Mouse (Mus musculus) limb, embryonic 12.5 days (tissue): Measurements from ENCODE around the gene Cables2. TPM values are rescaled to one million over a fixed set of nuclear protein-coding genes. Genes with fewer than 3 reads are reported as not detected.

Source experiments
- ATAC-seq: fragments of 200-750 bp; cut with Nextera tagmentation; 2 replicates; pipeline ENCODE4 v1.8.0; 2017; ENCODE audit warnings: low read depth, moderate TSS enrichment; ENCODE audit not compliant: insufficient number of reproducible peaks, insufficient read depth, low FRiP score, low TSS enrichment
- H3K27ac ChIP-seq: fragments of 300-500 bp; sonication (generic); 2 replicates; pipeline ENCODE4 v1.5.1; 2016; ENCODE audit warnings: mild to moderate bottlenecking, moderate library complexity
- H3K27me3 ChIP-seq: fragments of 300-500 bp; sonication (generic); 2 replicates; pipeline ENCODE4 v1.6.1; 2016; ENCODE audit warnings: mild to moderate bottlenecking, moderate library complexity
- H3K36me3 ChIP-seq: fragments of 300-500 bp; sonication (generic); 2 replicates; pipeline ENCODE4 v1.6.1; 2016; ENCODE audit warnings: mild to moderate bottlenecking, moderate library complexity
- H3K4me1 ChIP-seq: fragments of 300-500 bp; sonication (generic); replicated peaks from 2 replicates; pipeline ENCODE4 v1.6.1; 2016
- H3K4me2 ChIP-seq: fragments of 300-500 bp; sonication (generic); 2 replicates; pipeline ENCODE4 v1.6.1; 2016; ENCODE audit warnings: mild to moderate bottlenecking, moderate library complexity
- H3K4me3 ChIP-seq: fragments of 300-500 bp; sonication (generic); replicated peaks from 2 replicates; pipeline ENCODE4 v1.5.1; 2016; ENCODE audit warnings: mild to moderate bottlenecking
- H3K9ac ChIP-seq: fragments of 300-500 bp; sonication (generic); replicated peaks from 2 replicates; pipeline ENCODE4 v1.6.1; 2016; ENCODE audit warnings: mild to moderate bottlenecking, moderate library complexity
- H3K9me3 ChIP-seq: fragments of 300-500 bp; sonication (generic); 2 replicates; pipeline ENCODE4 v1.6.1; 2016; ENCODE audit warnings: mild to moderate bottlenecking, moderate library complexity
- whole genome bisulfite sequencing: fragments of 180-500 bp; shearing (Covaris S2); methylation state at CpG from one replicate; pipeline ENCODE4 v1.1.7; 2016; 5-methylcytosine and 5-hydroxymethylcytosine counted together
- polyA plus RNA-seq: library from polyadenylated mRNA; unstranded; fragments of >200 nt; fragmentation: Nextera tagmentation; extraction: Ambion mirVana; gene quantifications from 2 replicates; pipeline ENCODE4 v1.2.1, GENCODE M21; 2016

The Cables2 gene
- polyA plus RNA-seq, 1 experiment from 2014 or later, result 20.7 TPM

DNA sequence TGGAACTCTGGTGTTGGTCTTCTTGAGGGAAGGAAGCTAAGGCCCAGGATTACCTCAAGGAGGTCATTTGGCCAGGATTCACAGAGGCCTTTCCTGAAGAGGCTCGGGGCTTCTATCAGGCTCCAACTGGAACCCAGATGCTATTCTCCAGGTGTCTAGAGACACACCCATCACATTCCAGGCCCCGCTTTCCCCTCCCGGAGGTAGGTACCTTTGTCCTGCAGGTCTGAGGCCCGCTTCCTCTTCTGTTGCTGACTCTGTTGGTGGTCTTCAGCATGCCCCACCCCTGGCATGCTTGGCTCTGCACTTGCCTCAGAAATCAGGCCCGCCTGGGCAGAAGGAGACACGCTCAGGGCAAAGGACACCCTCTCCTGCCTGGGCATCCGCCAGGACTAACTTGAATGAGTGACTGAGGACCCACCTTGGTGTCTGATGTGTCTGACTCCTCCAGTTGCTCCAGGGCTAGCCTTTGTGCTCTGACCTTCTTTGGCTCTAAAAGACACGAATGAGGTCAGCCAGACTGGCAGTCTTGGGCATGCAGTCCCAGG is 4.6 kb upstream of the Cables2 start:
- H3K36me3 ChIP-seq, result no peaks in the 10 kb centered on the region
- no peak overlapping the region for H3K9ac ChIP-seq
- WGBS, result 66% methylated on average over 8 of the region's 8 CpGs
- H3K9me3 ChIP-seq, result no peaks in the 10 kb centered on the region
- H3K4me2 ChIP-seq, result no peak overlapping the region
- no peak for ATAC-seq
- no peak overlapping the region for H3K4me3 ChIP-seq
- H3K27me3 ChIP-seq, result peaks cover 15% of the 10 kb centered on the region; the same call in 1 of the 2 replicates
- H3K27ac ChIP-seq, result no peak overlapping the region
- peaks cover 12% of the 10 kb centered on the region; the same call in 1 of the 2 replicates for H3K4me1 ChIP-seq

DNA sequence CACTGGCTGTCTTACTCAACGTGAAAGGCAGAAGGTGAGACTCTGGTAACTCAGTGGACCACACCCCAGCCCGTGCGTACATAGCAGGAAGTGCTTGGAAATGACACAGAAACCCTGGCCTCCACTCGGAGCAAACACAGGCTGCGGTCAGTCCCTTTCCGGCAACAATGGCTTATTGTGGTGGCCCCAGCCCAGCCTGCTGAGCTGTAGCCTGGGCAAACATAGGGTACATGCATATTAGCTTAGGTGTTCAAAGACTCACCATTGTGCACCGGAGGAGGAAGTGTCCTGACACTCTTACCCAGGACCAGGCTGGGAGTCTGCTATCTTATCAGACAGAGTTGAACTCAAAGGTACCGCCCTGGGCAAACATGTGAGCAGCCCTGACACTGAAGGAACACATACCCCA is 3.6 kb upstream of the Cables2 start:
- no peak for ATAC-seq
- Histone ChIP-seq H3K9me3 (no peaks in the 10 kb centered on the region), H3K4me1 (peaks cover 19% of the 10 kb centered on the region), H3K27me3 (peaks cover 15% of the 10 kb centered on the region; the same call in 1 of the 2 replicates), H3K36me3 (no peaks in the 10 kb centered on the region), H3K9ac (no peak overlapping the region), H3K4me3 (no peak overlapping the region), H3K27ac (no peak overlapping the region), H3K4me2 (no peak overlapping the region)
- WGBS, result 78% methylated on average over 8 of the region's 8 CpGs

DNA sequence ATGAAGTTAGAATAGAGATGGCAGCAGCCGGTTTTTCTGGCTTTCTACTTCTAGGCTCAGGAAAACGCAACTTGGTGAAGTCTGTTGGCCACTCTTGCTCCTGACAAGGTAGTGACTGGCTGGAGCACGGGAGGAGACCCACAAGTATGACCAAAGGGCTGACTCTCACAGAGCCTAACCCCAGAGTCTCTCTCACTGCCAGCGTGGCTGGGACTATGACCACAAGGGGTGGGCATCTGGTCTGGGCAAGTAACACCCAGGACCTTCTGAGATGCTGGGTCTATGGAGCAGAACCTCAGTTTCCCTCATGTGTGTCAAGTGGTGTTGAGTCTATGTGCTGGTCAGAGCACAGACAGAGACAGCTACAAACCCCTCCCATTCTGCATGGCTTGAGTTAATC is 3.1 kb upstream of the Cables2 start:
- Histone ChIP-seq H3K4me3 (no peak overlapping the region), H3K27ac (no peak overlapping the region), H3K27me3 (peaks cover 15% of the 10 kb centered on the region; the same call in 1 of the 2 replicates), H3K9ac (no peak overlapping the region), H3K9me3 (no peaks in the 10 kb centered on the region), H3K4me1 (peaks cover 24% of the 10 kb centered on the region), H3K4me2 (peak overlapping the region; percentile 23; the same call in 1 of the 2 replicates), H3K36me3 (no peaks in the 10 kb centered on the region)
- 50% methylated on average over 4 of the region's 4 CpGs for WGBS
- ATAC-seq, result no peak

DNA sequence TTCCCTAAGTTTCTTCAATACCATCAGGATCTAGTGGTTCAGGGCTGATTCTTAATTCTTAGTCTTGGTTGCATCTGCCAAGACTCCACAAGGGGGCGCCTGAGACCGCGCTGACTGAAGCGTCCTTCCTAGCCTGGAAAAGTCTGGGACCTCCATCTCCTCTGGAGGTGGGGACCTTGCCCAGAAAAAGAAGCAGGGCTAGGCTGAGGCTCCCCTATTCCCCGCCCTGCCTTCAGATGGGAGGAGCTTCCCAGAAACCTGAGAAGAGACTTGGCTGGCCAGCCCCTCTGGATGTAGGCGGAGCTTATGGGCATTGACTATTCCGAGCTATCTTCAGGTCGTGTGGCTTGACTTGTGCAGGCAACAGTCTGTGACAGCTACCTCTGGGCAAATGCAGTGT is 2.5 kb upstream of the Cables2 start:
- Histone ChIP-seq H3K27ac (no peak overlapping the region), H3K9ac (no peak overlapping the region), H3K36me3 (no peaks in the 10 kb centered on the region), H3K4me3 (no peak overlapping the region), H3K9me3 (no peaks in the 10 kb centered on the region), H3K4me1 (peaks cover 24% of the 10 kb centered on the region), H3K27me3 (peaks cover 15% of the 10 kb centered on the region; the same call in 1 of the 2 replicates), H3K4me2 (peak overlapping the region; percentile 23; the same call in 1 of the 2 replicates)
- ATAC-seq, result peak; percentile 40
- WGBS, result 1% methylated on average over 8 of the region's 8 CpGs

DNA sequence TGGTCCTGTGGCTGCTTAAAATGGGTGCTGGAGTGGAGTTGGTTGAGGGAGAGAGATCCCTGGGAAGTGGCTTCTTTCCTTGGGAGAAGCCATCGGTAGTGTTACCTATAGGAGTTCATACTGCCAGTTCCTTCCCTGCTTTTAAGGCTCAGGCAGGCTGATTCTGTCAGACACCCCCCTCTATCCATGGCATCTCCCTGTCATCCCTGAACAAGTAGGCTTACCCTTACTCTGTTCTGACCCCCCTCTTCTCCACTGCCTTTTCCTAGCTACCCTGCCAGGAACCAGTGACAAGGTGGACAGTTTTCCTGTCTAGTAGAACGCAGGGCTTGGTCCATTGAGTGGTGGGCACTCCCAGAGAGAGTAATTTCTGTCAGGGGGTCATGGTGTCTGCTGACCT is 1.2 kb upstream of the Cables2 start:
- Histone ChIP-seq H3K27me3 (peaks cover 15% of the 10 kb centered on the region; the same call in 1 of the 2 replicates), H3K4me2 (no peak overlapping the region), H3K27ac (no peak overlapping the region), H3K36me3 (peaks cover 11% of the 10 kb centered on the region), H3K4me3 (no peak overlapping the region), H3K4me1 (peaks cover 24% of the 10 kb centered on the region), H3K9me3 (no peaks in the 10 kb centered on the region), H3K9ac (no peak overlapping the region)
- no peak for ATAC-seq
- 92% methylated on average over 2 of the region's 2 CpGs for WGBS

DNA sequence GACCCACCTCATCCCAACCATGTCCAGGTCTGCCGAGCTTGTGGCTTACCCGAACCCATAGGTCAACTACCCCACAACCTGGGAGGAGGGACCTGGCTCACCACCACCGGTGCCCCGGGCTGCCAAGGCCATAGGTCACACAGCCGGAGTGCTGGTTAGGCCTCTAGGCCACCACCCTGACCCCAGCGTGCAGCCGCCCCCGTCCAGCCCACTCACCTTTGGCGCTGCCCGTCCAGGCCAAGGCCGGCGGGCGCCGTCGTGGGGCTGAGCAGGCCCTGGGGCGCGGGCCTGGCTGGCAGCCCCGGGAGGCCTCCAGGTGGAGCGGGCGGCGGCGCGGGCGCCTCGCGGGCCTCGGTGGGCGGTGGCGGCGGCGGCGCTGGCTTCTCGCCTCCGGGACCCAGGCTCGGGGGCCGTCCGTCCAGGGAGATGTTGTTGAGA is 393 bp downstream of the Cables2 start:
- H3K9ac ChIP-seq, result peak overlapping the region; percentile 93
- H3K4me2 ChIP-seq, result peak overlapping the region; percentile 93
- H3K4me1 ChIP-seq, result peaks cover 24% of the 10 kb centered on the region
- peak overlapping the region; percentile 67 for H3K27ac ChIP-seq
- WGBS, result 0% methylated on average over 29 of the region's 37 CpGs
- H3K4me3 ChIP-seq, result peak overlapping the region; percentile 95
- peaks cover 15% of the 10 kb centered on the region; the same call in 1 of the 2 replicates for H3K27me3 ChIP-seq
- no peaks in the 10 kb centered on the region for H3K9me3 ChIP-seq
- ATAC-seq, result peak; percentile 18
- peaks cover 21% of the 10 kb centered on the region for H3K36me3 ChIP-seq

DNA sequence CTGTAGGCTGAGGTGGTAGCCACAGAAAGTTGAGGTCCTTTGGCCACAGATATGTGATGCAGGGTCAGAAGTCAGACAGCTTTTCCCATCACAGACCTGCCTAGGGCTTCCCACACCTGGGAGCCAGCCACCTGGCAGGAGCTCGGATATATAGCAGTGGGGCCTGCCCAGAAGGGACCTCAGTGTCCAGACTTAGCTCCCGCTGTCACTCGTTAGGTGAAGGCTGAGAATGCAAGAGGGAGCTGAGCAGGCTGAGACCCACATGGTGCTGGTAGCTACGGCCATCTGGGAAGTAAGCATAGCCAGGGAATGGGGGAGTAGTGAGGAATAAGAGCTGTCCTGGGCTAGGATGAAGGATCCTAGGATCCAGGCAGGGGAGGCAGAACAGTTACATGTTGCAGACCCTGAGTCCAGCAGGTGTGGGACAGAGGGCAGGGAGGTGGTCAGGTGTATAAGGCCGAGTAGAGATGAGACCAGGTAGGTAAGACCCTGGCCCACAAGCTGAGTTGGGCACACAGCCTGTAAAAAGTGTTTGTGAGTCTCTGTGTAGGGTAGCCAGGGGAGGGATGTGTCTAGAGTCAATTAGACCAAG is 1.4 kb downstream of the Cables2 start:
- H3K4me3 ChIP-seq, result peak overlapping the region; percentile 95
- ATAC-seq, result no peak
- 69% methylated on average over 5 of the region's 5 CpGs for WGBS

DNA sequence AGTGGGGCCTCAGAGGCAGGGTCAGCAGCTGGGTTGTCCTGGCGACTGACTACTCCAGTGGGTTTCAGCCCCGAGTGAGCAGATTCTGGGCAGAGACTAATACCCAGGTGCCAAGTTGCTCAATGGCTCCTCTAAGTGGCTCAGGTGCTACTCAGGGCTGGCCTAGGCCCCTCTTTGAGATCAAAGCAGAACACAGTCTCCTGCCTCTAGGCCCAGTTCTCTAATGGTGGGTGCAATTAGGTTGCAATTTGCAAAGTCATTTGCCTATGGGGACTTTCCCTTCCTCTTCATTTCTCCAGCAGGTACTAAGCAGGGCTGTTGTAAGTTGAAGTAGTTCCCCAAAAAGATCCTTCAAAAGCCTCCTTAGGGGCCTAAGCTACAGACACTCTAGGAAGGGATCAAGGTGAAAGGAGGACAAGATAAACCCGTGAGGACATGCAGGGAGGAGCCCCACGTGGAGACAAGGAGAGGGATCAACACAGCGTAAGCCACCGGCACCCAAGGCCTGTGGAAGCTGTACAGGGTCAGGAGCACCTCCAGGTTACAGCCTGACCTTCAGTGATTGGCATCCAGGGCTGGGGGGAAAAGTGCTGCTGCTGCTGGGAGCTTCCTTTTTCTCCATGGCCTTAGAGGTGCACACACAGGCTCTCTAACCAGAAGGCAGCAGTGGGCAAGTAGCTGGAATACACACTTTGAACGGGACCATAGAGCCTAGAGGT is 2.6 kb downstream of the Cables2 start:
- WGBS, result 63% methylated on average over 7 of the region's 7 CpGs
- H3K27me3 ChIP-seq, result peaks cover 12% of the 10 kb centered on the region; the same call in 1 of the 2 replicates
- H3K9ac ChIP-seq, result no peak overlapping the region

More for the DNA sequence above, 1.4 kb downstream of the Cables2 start:
- Histone ChIP-seq H3K4me2 (peak overlapping the region; percentile 93), H3K27ac (no peak overlapping the region), H3K9ac (peak overlapping the region; percentile 93), H3K27me3 (peaks cover 15% of the 10 kb centered on the region; the same call in 1 of the 2 replicates), H3K9me3 (no peaks in the 10 kb centered on the region), H3K36me3 (peaks cover 31% of the 10 kb centered on the region), H3K4me1 (peaks cover 24% of the 10 kb centered on the region)

DNA sequence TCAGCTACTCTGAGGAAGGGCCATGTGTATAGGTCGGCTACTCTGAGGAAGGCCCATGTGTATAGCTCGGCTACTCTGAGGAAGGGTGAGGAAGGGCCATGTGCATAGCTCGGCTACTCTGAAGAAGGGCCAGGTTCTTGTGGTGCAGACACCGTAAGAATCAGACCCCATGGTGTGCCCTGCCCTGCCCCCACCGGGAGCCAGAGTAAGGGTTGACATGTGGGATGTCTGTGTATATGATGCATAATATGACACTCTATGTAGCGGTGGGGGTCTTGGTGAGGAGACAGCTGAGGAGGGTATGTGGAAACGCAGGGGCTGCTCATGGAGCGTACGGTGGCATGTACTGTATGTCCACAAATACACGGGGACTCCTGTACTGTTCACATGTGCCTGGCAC is 4.0 kb downstream of the Cables2 start:
- ATAC-seq, result no peak
- Histone ChIP-seq H3K9ac (no peak overlapping the region), H3K36me3 (peaks cover 53% of the 10 kb centered on the region), H3K4me3 (no peak overlapping the region), H3K4me1 (peaks cover 15% of the 10 kb centered on the region), H3K27me3 (peaks cover 6% of the 10 kb centered on the region; the same call in 1 of the 2 replicates), H3K27ac (no peak overlapping the region), H3K4me2 (no peak overlapping the region), H3K9me3 (no peaks in the 10 kb centered on the region)
- WGBS, result 95% methylated on average over 10 of the region's 10 CpGs

More for the DNA sequence above, 2.6 kb downstream of the Cables2 start:
- ATAC-seq, result no peak
- Histone ChIP-seq H3K4me1 (peaks cover 15% of the 10 kb centered on the region), H3K9me3 (no peaks in the 10 kb centered on the region), H3K36me3 (peaks cover 43% of the 10 kb centered on the region), H3K4me3 (no peak overlapping the region), H3K4me2 (no peak overlapping the region), H3K27ac (no peak overlapping the region)

DNA sequence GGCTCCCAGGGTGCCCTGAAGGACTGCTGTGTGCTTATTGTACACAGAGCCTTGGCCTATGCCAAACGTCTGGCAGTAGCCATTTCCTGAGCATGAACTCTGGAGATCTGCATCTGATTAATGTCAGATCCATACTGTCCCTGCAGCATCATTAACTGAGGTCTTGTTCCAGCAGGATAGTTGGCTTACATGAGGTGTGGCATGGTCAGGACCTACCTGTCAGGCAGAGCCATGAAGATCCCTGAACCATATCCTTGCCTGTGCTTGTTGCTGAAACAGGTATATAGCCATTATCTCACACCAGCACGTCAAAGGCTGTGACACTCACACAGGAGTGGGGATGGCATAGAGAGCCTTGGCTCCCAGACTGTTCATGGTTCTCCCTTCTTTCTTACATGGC is 5.3 kb downstream of the Cables2 start:
- 57% methylated on average over 2 of the region's 2 CpGs for WGBS
- Histone ChIP-seq H3K4me3 (no peak overlapping the region), H3K4me1 (peaks cover 12% of the 10 kb centered on the region), H3K4me2 (no peak overlapping the region), H3K9ac (no peak overlapping the region), H3K9me3 (no peaks in the 10 kb centered on the region), H3K36me3 (peaks cover 66% of the 10 kb centered on the region), H3K27ac (no peak overlapping the region), H3K27me3 (no peaks in the 10 kb centered on the region)
- ATAC-seq, result no peak

DNA sequence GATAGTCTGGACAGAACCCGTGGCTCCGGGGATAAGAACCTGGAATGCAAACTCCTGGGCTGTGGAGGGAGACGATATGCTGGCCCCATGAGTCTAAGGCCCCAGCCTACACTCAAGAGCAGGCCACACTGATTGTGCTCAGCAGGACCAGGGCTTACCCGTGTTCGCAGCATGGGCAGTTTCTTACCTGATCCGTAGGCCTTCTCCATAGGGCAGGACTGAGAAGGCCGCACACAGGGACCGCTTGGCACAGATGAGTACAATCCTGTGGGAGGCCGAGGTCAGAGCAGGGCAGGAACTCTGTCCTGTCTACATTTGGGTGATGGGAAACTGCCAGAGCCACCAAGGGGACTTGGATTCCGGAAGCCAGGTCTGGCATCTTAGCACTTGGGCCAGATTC is 10.4 kb downstream of the Cables2 start:
- H3K9me3 ChIP-seq, result no peaks in the 10 kb centered on the region
- 87% methylated on average over 10 of the region's 10 CpGs for WGBS
- no peak for ATAC-seq
- H3K27ac ChIP-seq, result 0 out of 2 replicates have a peak overlapping the region, but pooled peaks have one; percentile 42
- peaks cover 7% of the 10 kb centered on the region for H3K4me1 ChIP-seq
- H3K4me3 ChIP-seq, result no peak overlapping the region
- H3K27me3 ChIP-seq, result no peaks in the 10 kb centered on the region
- H3K9ac ChIP-seq, result no peak overlapping the region
- peaks cover 95% of the 10 kb centered on the region for H3K36me3 ChIP-seq
- no peak overlapping the region for H3K4me2 ChIP-seq
